Mouse (Mus musculus) liver, postnatal 0 days (tissue): ENCODE measurements around the gene Ambra1.

Source experiments
- CTCF ChIP-seq: sonication (generic); IDR thresholded peaks from 2 replicates; pipeline ENCODE4 v1.5.1; 2016; ENCODE audit warnings: antibody characterized with exemption, low read depth
- EP300 ChIP-seq: IDR thresholded peaks from 2 replicates; pipeline ENCODE4 v1.6.1; 2016; ENCODE audit warnings: antibody characterized with exemption, low read depth, mild to moderate bottlenecking

- TF ChIP-seq CTCF, result no peak
- TF ChIP-seq EP300, result no peak
Measured at GRCm38 (mm10) chr2:91897968-91898367, 168.0 kb downstream of the Ambra1 start.
